Mouse (Mus musculus): ENCODE results near the gene Vmn1r8.
"Not testable (repeated sequence)": the region's sequence is repeated elsewhere in the genome, so short reads cannot be mapped to it uniquely, and the experiment has no call there.

The Vmn1r8 gene

DNA sequence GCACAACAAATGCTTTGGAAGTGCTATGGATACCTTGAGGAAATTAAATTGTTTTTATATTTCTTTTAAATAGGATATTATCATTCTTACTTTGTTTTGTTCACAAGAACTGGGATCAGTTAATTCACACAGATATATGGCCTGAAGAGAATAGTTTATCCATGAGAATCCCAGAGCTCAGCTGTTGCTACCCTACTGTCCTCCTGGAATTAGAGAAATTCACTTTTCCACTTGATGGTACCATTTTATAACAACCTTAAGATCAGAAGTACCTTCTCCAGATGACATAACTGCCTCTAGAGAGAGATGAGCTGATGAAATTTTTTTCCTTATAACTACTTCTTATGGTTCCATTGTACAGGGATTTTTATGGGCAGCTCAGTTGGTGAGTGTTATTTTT, at the start of gene Vmn1r8:
Gene Vmn1r8, plus strand, starts transcription at position 301 of the 400 bp plus-strand sequence.
- DNase-seq (ENCODE audit: low spot score in 2 of 2), result no peak

DNA sequence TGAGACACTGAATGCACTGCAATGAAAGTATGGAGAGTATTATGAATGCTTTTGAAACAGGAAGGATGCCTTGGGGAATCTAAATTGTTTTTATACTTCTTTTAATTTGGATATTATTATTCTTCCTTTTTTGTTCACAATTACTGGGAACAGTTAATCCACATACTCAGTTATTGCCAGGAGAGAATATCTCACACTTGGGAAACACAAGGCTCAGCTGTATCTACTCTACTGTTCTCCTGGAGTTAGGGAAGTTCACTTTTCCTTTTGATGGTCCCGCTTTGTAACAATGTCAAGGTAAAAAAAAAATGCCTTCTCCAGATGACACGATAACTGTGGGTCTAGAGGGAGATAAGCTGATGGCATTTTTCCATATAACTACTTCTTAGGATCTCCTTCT, 35.1 kb upstream of the Vmn1r8 start, which contains the start of gene Vmn1r6:
Gene Vmn1r6, plus strand, starts transcription at position 301 of the 400 bp plus-strand sequence.
- DNase-seq (ENCODE audit: low spot score in 2 of 2), result no peak

DNA sequence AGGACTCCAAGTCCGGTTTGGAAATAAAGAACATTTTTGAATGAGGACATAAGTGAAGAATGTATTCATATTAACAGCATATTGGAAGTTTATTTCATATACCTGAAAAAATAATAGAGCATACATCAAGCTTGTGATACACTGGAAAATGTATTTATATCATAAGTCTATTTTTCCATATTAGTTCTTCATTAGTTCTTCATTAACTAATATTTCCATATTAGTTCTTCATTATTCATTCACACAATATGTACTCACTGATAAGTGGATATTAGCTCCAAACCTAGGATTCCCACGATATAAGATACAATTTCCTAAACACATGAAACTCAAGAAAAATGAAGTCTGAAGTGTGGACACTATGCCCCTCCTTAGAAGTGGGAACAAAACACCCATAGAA, 6.9 kb upstream of the Vmn1r8 start, which contains the start of gene Vmn1r7:
Gene Vmn1r7, minus strand, starts transcription at position 101 of the 400 bp plus-strand sequence.
- DNase-seq (ENCODE audit: low spot score in 2 of 2), result not testable (repeated sequence)

DNA sequence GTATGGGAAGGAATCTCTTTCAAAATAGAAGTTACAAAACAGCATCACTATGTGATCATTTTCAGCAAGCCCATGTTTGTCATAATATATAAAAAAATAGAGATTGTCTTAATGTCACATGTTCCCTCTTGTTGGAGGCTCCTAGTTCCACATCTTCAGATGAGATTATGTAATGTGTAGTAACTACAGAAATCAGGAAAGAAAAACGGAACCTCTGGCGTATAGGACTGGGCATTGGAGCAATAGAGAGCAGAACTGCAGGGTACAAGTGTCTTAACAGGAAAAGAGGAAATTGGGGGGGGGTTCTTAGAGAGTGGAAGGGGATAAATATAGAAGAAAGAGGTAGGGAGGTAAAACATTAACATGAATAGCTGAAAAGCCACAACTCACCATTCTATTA, 2.6 kb downstream of the Vmn1r8 start:
- DNase-seq (ENCODE audit: low spot score in 2 of 2), result no peak

DNA sequence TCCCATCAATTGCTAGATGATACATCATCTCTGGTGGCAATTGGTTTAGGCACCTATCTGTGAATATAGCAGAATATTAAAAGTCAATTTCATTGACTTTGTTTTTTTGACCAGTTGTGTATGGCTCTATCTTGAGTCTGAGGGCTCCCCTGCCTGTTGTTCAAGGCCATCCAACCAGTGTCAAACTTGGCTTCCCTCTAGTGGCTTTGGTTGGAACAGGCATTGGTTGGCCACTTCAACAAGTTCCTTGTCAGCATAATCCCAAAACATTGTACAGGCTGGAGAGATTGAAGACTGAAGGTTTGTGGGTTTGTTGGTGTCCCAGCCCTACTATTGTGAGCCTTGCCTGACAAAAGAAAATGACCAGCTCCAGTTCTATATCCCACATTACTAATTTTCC, 31.6 kb downstream of the Vmn1r8 start:
- no peak for DNase-seq (ENCODE audit: low spot score in 2 of 2)

DNA sequence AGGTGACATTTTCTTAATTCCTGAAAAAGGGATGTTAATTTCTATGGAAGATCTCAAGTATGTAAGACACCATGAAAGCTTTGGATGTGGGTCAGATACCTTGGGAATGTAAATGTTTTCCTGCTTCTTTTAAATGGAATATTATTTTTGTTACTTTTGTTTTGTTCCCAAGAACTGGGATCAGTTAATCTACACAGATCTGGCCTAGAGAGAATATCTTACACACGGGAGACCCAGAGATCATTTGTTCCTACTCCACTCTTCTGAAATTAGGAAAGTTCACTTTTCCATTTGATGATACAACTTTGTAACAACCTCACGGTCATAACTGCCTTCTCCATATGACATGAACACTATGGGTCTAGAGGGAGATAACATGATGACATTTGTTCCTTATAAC, 34.4 kb downstream of the Vmn1r8 start, which contains the start of gene Vmn1r9:
Gene Vmn1r9, plus strand, starts transcription at position 301 of the 400 bp plus-strand sequence.
- DNase-seq (ENCODE audit: low spot score in 2 of 2), result no peak

Measured in urinary bladder, postnatal 36 days (tissue).